Mouse (Mus musculus): Measurements from ENCODE around the gene 2610008E11Rik.
"Not testable (repeated sequence)": the region's sequence is repeated elsewhere in the genome, so short reads cannot be mapped to it uniquely, and the experiment has no call there.

Gene 2610008E11Rik

GRCm38 (mm10) chr10:79097161-79097754 is at the start of gene 2610008E11Rik:
Gene 2610008E11Rik, minus strand, starts transcription at chr10:79097600.
- in situ Hi-C loops (cut with MseI, MboI), result no loop called here

- in situ Hi-C loops (cut with MseI, MboI), result loop anchor here (5.0 to 10.0 kb wide), 2 partner anchors 359 to 361 kb away; partner anchors contain the start of gene Ccdc105 (in 1 of the 2)
Measured at GRCm38 (mm10) chr10:79116125-79116849, 18.9 kb upstream of the 2610008E11Rik start.

- in situ Hi-C loops (cut with MseI, MboI), result loop anchor here (5.0 to 10.0 kb wide), 2 partner anchors 358 to 360 kb away; partner anchors contain the start of gene Ccdc105 (in 1 of the 2)
Measured at GRCm38 (mm10) chr10:79115085-79115484, 17.7 kb upstream of the 2610008E11Rik start.

DNA sequence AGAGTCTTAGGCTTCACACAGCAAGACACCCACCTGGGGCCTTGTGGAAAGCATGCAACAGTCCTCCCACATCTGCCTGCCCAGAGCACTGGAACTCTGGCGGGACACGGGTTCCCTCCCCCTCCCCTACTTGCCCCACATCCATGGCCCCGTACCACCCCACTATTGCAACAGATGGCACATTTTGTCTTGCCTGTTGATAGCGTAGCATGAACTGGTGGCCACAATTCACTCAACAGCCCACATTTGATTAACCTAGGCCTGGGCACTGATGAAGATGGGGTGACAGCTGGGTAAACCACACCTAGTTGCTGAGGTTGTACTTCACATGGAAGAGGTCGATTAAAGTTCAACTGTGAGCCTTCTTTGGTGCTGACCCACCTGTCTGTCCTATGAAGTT is 13.1 kb upstream of the 2610008E11Rik start:
- in situ Hi-C loops (cut with MseI, MboI), result loop anchor here in 1 of 2 experiments (10.0 kb wide), 1 partner anchor 356 kb away; the partner anchor contains the start of gene Ccdc105

GRCm38 (mm10) chr10:79109156-79109555 is 11.8 kb upstream of the 2610008E11Rik start:
- in situ Hi-C loops (cut with MseI, MboI), result no loop called here

GRCm38 (mm10) chr10:79107531-79107930 is 10.1 kb upstream of the 2610008E11Rik start:
- in situ Hi-C loops (cut with MseI, MboI), result no loop called here

GRCm38 (mm10) chr10:79106325-79107282 is 9.2 kb upstream of the 2610008E11Rik start:
- in situ Hi-C loops (cut with MseI, MboI), result no loop called here

DNA sequence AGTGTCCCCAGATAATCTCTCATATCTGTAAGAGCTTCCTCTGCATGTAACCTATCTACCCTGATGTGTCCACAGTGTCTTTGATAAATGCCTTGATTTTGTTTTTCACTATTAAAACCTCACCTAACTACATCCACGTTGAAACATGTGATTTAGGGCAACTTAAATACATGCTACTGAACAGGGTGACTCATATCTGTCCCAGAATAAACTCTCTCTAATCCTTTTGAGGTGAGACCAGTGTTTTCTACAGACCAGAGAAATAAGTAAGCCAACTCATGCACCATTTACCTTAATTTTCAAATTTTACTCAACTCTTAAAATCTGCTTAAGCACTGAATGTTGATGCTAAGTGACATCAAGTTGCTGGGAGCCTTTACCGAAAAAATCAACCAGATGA is 694 bp downstream of the 2610008E11Rik start:
- in situ Hi-C loops (cut with MseI, MboI), result no loop called here

DNA sequence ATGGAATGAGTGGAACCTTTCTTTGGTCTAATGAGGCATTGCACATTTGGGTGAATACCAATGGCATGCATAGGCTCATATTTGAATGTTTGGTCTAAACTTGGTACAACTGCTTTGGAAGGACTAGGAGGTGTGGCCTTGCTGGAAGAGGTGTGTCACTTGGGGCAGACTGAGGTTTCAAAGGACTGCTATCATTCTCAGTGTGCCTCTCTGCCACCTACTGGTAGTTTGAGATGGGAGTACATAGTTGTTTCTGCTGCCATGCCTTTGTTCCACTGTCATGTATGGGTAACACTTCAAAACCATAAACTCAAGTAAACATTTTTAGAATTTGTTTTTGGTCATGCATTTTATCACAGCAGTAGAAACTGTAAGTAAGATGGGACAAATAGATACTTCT is 5.7 kb downstream of the 2610008E11Rik start:
- in situ Hi-C loops (cut with MseI, MboI), result no loop called here

- in situ Hi-C loops (cut with MseI, MboI), result no loop called here
Measured at GRCm38 (mm10) chr10:79089000-79089399, 8.4 kb downstream of the 2610008E11Rik start.

DNA sequence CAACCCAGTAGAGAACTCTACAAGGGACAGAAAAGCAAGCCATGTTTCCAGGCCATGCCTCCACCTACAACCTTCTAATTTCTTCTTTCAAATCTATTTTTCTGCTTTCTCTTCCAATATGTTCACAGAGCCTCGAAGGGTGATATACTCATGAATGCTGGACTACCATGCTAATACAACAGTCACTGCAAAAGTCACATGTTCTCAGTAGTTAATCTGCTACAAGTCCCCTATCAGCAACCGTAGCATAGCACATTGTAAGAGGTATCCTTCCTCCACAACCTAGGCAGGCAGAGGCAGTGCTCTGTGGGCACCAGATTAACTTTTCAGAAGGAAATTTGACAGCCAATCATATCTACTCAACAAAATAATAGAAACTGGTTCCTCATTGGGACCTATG is 10.8 kb downstream of the 2610008E11Rik start:
- in situ Hi-C loops (cut with MseI, MboI), result no loop called here

DNA sequence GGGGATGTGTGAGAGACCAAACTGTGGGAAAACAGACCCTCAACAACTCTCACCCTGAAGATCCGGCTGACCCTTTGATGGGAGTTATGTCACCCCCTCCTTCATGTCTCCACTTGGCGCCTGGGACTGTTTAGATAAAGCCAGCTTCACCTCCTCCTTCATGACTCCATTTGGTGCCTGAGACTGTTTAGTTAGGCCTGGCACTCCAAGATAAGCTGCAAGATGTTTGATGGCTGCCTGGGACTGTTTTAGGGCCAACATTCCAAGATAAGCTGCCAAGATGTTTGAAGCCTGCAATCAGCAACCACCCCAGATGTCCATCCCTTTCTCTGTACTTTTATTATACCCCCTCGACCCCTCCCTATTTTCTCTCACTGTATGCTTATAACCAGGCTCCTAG is 40.0 kb downstream of the 2610008E11Rik start:
- in situ Hi-C loops (cut with MseI, MboI), result not testable (repeated sequence)

- in situ Hi-C loops (cut with MseI, MboI), result not testable (repeated sequence)
Measured at GRCm38 (mm10) chr10:79042457-79042856, 54.9 kb downstream of the 2610008E11Rik start.

DNA sequence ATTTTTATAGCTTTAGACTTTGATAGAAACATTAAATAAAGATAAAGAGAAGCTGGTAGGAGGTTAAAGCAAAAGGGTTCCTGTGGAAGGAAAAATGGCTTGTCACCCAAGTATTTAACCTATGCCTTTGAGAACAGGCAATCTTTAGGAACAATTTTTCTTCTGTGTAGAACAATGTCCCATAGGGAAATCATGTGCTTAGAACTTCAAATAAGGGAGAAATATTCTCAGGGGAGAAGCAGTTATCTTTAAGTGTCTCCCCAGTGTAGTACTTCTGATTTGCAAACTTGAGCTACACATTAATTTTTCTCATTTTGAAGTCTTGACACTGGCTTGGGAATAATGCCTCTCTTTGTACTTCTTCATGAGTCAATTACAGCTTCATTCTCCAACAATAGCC is 69.0 kb downstream of the 2610008E11Rik start, which contains the start of gene Olfr57:
Gene Olfr57, plus strand, starts transcription at position 301 of the 400 bp plus-strand sequence.
- in situ Hi-C loops (cut with MseI, MboI), result no loop called here

All from mouse trophoblast stem cell (cell line).